Mouse (Mus musculus) midbrain, embryonic 16.5 days (tissue): ENCODE data around the gene Sh3tc1. TPM values are rescaled to one million over a fixed set of nuclear protein-coding genes. Genes with fewer than 3 reads are reported as not detected.

Experiments
- ATAC-seq: fragments of 200-750 bp; cut with Nextera tagmentation; 2 replicates; pipeline ENCODE4 v1.8.0; 2017; ENCODE audit warnings: moderate TSS enrichment
- H3K27ac ChIP-seq: fragments of 300-500 bp; sonication (generic); 2 replicates; pipeline ENCODE4 v1.5.1; 2014; ENCODE audit warnings: mild to moderate bottlenecking, low read length, mixed read lengths
- H3K27me3 ChIP-seq: fragments of 300-500 bp; sonication (generic); 2 replicates; pipeline ENCODE4 v1.6.1; 2014; ENCODE audit warnings: low read depth, low read length, mixed read lengths; ENCODE audit not compliant: control insufficient read depth, insufficient read depth
- H3K36me3 ChIP-seq: fragments of 300-500 bp; sonication (generic); 2 replicates; pipeline ENCODE4 v1.6.1; 2014; ENCODE audit warnings: mild to moderate bottlenecking, low read length, moderate library complexity, mixed read lengths; ENCODE audit not compliant: control insufficient read depth, insufficient read depth
- H3K4me1 ChIP-seq: fragments of 300-500 bp; sonication (generic); 2 replicates; pipeline ENCODE4 v1.6.1; 2014; ENCODE audit warnings: mild to moderate bottlenecking, low read length, mixed read lengths; ENCODE audit not compliant: control insufficient read depth, insufficient read depth
- H3K4me2 ChIP-seq: fragments of 300-500 bp; sonication (generic); 2 replicates; pipeline ENCODE4 v1.6.1; 2014; ENCODE audit warnings: mild to moderate bottlenecking, low read length, mixed read lengths
- H3K4me3 ChIP-seq: fragments of 300-500 bp; sonication (generic); 2 replicates; pipeline ENCODE4 v1.5.1; 2014; ENCODE audit warnings: low read depth, mild to moderate bottlenecking, low read length, moderate library complexity, mixed read lengths
- H3K9ac ChIP-seq: fragments of 300-500 bp; sonication (generic); 2 replicates; pipeline ENCODE4 v1.6.1; 2014; ENCODE audit warnings: low read depth, low read length, mixed read lengths
- H3K9me3 ChIP-seq: fragments of 300-500 bp; sonication (generic); replicated peaks from 2 replicates; pipeline ENCODE4 v1.6.1; 2014; ENCODE audit warnings: mild to moderate bottlenecking, low read length, mixed read lengths; ENCODE audit not compliant: control insufficient read depth, poor library complexity, severe bottlenecking
- WGBS: fragments of 180-500 bp; shearing (Covaris S2); extraction: QIAGEN DNeasy Blood & Tissue Kit; methylation state at CpG from one replicate; pipeline ENCODE4 v1.1.7; 2014; 5-methylcytosine and 5-hydroxymethylcytosine counted together
- polyA plus RNA-seq: library from polyadenylated mRNA; unstranded; fragments of >200 nt; fragmentation: Nextera tagmentation; extraction: Ambion mirVana; gene quantifications from 2 replicates; pipeline ENCODE4 v1.2.1, GENCODE M21; 2015

The Sh3tc1 gene
- polyA plus RNA-seq, 1 experiment from 2014 or later: 1.8 TPM

- H3K4me2 ChIP-seq: peak overlapping the region; percentile 80
- peaks cover 15% of the 10 kb centered on the region for H3K4me1 ChIP-seq
- peak overlapping the region; percentile 66 for H3K27ac ChIP-seq
- no peaks in the 10 kb centered on the region for H3K36me3 ChIP-seq
- H3K9me3 ChIP-seq: no peaks in the 10 kb centered on the region
- peaks cover 18% of the 10 kb centered on the region for H3K27me3 ChIP-seq
- 2% methylated on average over 40 of the region's 40 CpGs for WGBS
- peak overlapping the region; percentile 64 for H3K4me3 ChIP-seq
- peak overlapping the region; percentile 73 for H3K9ac ChIP-seq
- peak; percentile 41; the same call in 1 of the 2 replicates for ATAC-seq
Measured at GRCm38 (mm10) chr5:35758081-35759053, 18.6 kb upstream of the Sh3tc1 start.

GRCm38 (mm10) chr5:35757639-35758001 lies 17.8 kb upstream of the Sh3tc1 start, which contains the start of gene Ablim2:
Ablim2 (plus strand) TSS chr5:35757880.
- Histone ChIP-seq H3K27me3 (peaks cover 18% of the 10 kb centered on the region), H3K27ac (peak within 1 kb of the TSS; percentile 78), H3K36me3 (no peaks in the 10 kb centered on the region), H3K4me3 (peak within 1 kb of the TSS; percentile 64), H3K9ac (peak within 1 kb of the TSS; percentile 73), H3K9me3 (no peaks in the 10 kb centered on the region), H3K4me2 (peak within 1 kb of the TSS; percentile 80), H3K4me1 (peaks cover 15% of the 10 kb centered on the region)
- peak; percentile 97 for ATAC-seq
- WGBS: under 1% methylated on average over 24 of the region's 35 CpGs

- Histone ChIP-seq H3K27me3 (peaks cover 18% of the 10 kb centered on the region), H3K4me1 (peaks cover 15% of the 10 kb centered on the region), H3K27ac (peak overlapping the region; percentile 78), H3K9ac (peak overlapping the region; percentile 60), H3K9me3 (no peaks in the 10 kb centered on the region), H3K4me2 (peak overlapping the region; percentile 80), H3K4me3 (peak overlapping the region; percentile 64), H3K36me3 (no peaks in the 10 kb centered on the region)
- ATAC-seq: peak; percentile 64
- WGBS: 6% methylated on average over 25 of the region's 26 CpGs
Measured at GRCm38 (mm10) chr5:35756997-35757638, 17.3 kb upstream of the Sh3tc1 start.

GRCm38 (mm10) chr5:35756020-35756419 lies 16.2 kb upstream of the Sh3tc1 start:
- 80% methylated on average over 4 of the region's 4 CpGs for WGBS

GRCm38 (mm10) chr5:35755131-35755733 lies 15.4 kb upstream of the Sh3tc1 start:
- Histone ChIP-seq H3K4me2 (no peak overlapping the region), H3K9me3 (no peaks in the 10 kb centered on the region), H3K4me1 (peaks cover 15% of the 10 kb centered on the region), H3K4me3 (no peak overlapping the region), H3K27me3 (peaks cover 15% of the 10 kb centered on the region), H3K27ac (no peak overlapping the region), H3K36me3 (no peaks in the 10 kb centered on the region), H3K9ac (no peak overlapping the region)
- no peak for ATAC-seq
- 26% methylated on average over 5 of the region's 5 CpGs for WGBS

More at GRCm38 (mm10) chr5:35756020-35756419, 16.2 kb upstream of the Sh3tc1 start:
- Histone ChIP-seq H3K27ac (no peak overlapping the region), H3K4me1 (peaks cover 15% of the 10 kb centered on the region), H3K4me3 (no peak overlapping the region), H3K27me3 (peaks cover 17% of the 10 kb centered on the region), H3K4me2 (no peak overlapping the region), H3K36me3 (no peaks in the 10 kb centered on the region), H3K9me3 (no peaks in the 10 kb centered on the region), H3K9ac (no peak overlapping the region)
- ATAC-seq: no peak

- Histone ChIP-seq H3K4me3 (no peak overlapping the region), H3K4me2 (no peak overlapping the region), H3K9ac (no peak overlapping the region), H3K9me3 (no peaks in the 10 kb centered on the region), H3K36me3 (no peaks in the 10 kb centered on the region), H3K27me3 (no peaks in the 10 kb centered on the region), H3K27ac (no peak overlapping the region), H3K4me1 (no peaks in the 10 kb centered on the region)
- 88% methylated on average over 7 of the region's 7 CpGs for WGBS
- ATAC-seq: no peak
Measured at GRCm38 (mm10) chr5:35751016-35751415, 11.2 kb upstream of the Sh3tc1 start.

- Histone ChIP-seq H3K4me3 (no peak overlapping the region), H3K9ac (no peak overlapping the region), H3K36me3 (no peaks in the 10 kb centered on the region), H3K27ac (no peak overlapping the region), H3K9me3 (no peaks in the 10 kb centered on the region), H3K4me2 (no peak overlapping the region), H3K27me3 (no peaks in the 10 kb centered on the region), H3K4me1 (no peaks in the 10 kb centered on the region)
- 84% methylated on average over 1 of the region's 1 CpGs for WGBS
- ATAC-seq: no peak
Measured at GRCm38 (mm10) chr5:35750026-35750425, 10.2 kb upstream of the Sh3tc1 start.

GRCm38 (mm10) chr5:35749416-35749815 lies 9.6 kb upstream of the Sh3tc1 start:
- Histone ChIP-seq H3K4me1 (no peaks in the 10 kb centered on the region), H3K9ac (no peak overlapping the region), H3K4me3 (no peak overlapping the region), H3K27me3 (no peaks in the 10 kb centered on the region), H3K27ac (no peak overlapping the region), H3K4me2 (no peak overlapping the region), H3K9me3 (no peaks in the 10 kb centered on the region), H3K36me3 (no peaks in the 10 kb centered on the region)
- WGBS: 65% methylated on average over 3 of the region's 3 CpGs
- ATAC-seq: no peak
